Mouse (Mus musculus) retina, postnatal 7 days (tissue): ENCODE data around the gene Stra6.
A peak's percentile ranks its signal among the peaks of the same experiment; 100 is the strongest.

Experiments
- DNase-seq: peaks from one replicate; pipeline ENCODE4 v3.0.0-alpha.2; 2012; ENCODE audit warnings: low read depth, low spot score

The Stra6 gene

DNA sequence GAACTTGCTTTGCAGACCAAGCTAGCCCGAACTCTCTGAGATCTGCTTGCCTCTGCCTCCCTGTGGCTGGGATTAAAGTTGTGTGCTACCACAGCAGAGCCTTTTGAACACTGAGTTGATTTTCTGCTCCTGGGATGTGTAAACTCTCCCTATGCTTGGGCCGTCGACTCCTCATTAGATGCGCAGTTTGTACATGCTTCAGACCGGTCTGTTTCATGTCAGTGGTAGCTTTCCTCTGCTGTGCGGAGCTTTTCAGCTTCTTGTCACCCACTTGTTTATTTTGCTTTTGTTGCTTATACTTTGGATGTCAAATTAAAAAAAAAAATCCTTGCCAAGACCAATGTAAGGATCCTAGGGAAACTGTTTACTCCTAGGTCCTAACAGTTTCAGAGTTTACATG, 32.4 kb downstream of the Stra6 start:
- DNase-seq: no peak

DNA sequence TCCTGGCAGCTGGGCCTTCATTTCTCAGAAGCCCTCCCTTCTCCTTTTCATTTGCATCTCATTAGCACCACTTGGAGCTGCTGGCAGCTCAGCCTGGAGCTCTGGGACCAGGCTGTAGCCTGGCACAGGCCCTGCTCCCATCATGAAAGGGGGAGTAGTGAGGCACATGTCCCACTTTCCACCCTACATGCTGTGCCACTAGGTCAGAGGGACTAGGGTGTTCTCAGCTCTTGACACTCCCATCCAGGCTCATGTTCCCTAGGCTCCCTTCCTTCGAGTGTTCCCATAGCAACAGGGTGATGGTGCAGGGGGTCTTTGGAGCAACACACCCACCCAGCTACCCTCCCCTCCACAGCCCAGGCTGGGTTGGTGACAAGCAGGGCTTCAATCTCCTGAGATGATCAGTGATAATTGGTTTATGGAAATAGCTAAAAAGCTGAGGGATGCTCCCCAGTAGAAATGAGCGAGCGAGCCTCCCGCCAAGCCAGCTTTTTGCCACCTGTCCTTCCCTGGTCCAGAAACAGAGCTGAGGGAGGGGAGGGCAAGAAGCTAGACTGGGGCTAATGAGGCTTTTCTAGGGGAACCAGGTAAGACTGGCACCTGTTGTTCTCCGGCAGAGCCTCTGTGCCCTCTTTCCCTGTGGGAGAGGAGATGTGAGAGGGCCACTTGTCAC, 33.2 kb downstream of the Stra6 start:
- no peak for DNase-seq

DNA sequence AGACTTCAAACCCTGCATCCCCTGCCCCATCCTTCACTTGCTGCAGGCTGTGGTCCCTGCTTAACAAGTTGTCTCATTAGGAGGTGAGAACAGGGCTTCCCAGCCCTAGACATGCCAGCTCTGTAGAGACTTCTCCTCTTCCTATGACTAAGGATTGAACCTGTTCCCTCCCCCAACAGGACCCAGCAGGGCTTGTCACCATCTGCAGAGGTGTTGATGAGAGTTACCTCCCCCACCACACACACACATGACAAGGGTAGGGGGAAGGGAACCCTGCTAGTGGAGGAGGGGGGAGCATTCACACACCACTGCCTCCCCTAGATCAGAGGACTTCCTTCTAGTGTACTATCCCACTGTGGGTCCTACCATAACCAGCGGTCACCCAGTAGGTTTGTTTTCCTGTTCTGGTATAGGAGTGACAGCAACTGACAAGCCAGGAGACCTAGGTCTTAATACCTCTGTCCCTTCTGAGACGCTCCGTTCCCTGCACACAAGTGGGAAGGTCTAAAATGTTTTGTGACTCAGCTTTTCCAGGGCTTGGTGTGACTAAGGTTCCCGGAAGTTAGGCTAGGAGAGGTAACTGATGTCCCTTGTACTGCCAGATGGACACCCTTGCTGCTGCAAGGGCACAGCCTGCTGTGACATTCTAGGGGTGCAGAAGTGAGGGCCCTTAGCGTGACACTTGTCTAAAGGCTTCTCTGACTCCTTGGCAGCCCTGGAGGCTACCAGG, 36.4 kb downstream of the Stra6 start:
- no peak for DNase-seq

DNA sequence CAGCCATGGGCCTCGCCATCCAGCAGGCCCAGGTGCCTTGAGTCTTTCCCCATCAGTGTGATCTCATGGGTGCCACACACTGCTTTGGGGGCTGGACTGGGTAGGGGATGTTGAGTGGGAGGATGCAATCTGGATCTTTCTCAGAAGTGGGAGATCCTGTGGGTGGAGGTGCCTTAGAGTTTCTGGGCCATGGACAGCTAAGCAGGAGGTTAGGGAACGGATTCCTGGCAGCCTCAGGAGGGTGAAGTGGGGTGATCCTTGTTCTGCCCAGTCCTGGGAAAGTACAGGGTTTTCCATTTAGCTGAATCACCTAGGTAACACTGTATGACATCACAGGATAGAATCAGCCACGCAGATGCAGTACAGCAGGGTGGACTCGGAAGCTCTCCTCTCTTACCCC, 38.4 kb downstream of the Stra6 start:
- DNase-seq: no peak

DNA sequence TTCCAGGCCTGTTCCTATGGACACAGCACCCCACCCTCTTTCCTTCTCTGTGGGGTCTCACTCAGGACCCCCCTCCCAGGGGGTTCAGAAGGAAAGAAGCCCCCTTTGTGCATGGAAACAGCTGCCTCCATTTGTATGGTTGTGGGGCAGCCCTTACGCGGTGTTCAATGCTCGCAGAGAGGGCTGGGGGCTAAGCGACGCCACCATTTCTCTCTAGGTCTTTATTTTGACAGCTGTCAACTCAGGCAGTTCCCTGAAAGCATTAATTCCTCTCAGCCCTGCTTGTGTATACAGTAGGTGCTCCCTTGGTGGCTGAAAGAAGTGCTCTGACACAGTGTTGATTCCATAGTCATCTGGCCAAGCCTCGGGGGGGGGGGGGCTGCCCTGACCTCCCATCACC, 40.1 kb downstream of the Stra6 start:
- DNase-seq: no peak

DNA sequence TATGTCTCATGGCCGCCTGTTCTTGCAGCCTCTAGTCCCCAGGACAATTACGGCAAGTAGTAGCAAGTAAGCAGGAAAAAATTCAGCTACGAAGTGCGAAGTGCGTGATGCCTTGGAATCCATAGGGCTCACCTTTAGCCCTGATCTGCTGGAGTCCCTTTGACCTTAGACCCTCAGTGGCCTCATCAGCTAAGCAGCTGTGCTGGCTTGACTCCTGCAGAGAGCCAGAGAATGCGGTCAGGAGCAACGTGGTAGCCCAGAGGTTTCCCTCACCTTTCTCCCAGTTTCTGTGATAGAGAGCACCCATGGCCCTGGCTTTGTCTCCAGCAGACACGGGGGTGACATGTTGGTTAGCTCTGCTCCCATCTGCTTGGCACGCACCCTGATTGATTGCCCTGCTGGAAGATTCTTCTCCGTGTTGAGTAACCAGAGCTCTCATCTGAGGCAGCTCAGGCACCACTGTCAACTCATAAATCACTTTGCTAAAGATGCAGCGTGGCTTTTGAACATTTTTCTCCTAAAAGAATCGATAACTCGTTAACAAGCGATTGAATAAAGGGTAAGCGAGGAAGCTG, 42.1 kb downstream of the Stra6 start:
- no peak for DNase-seq

DNA sequence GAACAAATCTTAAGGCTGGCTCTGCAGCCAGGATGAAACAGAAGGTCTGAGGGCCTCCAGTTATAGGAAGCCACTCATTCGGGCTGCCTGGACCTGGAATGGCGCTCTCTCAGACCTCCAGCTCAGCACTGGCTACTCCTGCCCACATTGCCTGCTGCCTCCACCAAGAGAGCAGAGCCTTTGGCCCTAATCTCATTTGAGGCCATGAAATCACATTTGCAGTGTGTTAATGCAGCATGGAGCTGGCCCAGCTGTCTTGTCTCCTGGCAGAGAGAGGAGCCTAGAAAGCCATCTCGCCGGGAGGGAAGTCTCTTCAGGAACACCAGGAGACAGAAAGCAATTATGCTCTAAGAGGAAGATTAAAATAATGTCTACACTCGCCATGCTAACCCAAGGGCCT, 43.9 kb downstream of the Stra6 start:
- no peak for DNase-seq

DNA sequence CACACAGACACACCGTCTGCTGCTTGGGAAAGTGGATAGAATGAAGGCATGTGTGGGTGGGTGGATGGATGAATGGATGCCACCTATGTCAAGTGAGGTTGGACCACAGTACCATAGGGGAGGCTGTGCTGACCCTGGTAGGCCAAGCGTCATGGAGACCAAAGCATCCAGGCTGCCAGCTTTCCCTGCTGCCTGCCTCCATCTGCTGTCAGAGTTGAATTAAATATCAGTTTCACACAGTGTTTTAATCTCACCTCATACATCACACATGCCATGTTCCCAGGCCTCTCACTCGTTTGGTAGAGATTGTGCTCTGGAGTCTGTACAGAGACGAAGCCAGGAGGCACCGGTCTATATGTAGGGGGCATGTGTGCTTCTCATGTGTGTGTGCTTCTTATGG, 47.2 kb downstream of the Stra6 start:
- no peak for DNase-seq

DNA sequence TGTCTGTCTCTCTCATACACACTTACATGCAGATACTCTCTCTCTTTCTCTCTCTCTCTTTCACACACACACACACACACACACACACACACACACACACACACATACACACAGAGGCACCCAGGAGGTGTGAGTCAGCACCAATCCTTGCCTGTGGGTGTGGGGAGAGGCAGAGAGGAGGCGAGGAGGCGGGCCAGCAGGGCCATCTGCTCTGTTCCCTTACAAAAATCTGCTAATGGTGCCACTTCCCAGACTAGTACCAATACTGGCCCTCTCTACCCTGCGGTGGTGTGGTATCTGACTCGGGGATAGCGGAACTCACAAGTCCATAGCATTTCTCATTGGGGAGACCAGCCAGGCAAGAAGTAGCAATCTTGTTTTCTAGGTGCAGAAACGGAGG, 47.8 kb downstream of the Stra6 start:
- no peak for DNase-seq

DNA sequence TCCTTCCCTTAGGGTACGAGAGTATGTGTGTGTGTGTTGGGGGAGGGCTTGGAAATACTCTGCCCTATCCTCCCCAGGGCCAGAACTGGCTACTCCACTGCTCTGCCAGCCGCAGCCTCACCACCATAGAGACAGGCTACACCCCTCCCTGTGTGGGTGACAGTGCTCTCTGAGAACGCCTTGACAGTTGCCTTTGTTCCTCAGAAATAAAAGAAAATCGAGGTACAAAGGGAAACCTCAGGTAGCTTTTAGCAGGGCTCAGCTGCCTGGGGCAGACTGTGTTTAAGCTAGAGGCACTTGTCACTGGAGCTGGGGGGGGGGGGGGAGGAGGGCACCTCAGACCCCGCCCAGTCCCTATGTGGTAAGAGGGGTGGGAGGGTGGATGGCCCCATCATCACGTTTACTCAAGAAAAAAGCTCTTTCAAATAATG, 48.7 kb downstream of the Stra6 start:
- no peak for DNase-seq

DNA sequence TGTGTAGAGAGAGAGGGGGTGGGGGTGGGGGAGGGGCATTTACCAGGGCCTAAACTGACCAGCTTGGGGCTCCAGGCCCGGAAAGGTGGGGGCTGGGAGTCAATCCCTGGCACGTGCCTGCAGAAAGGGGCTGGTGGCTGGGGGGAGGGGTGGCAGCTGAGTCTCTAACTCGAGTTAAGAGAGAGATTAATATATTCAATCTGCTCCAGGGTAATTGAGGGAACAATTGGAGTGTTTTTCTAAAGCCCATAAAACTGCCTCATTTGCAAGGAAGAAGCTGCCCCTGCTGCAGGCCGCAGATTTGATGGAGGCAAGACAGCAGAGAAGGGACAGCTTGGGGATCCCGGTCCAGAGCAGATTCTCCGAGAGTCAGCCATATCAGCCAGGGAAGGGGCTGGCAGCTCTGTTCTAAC, 49.3 kb downstream of the Stra6 start:
- peak; percentile 57 for DNase-seq

DNA sequence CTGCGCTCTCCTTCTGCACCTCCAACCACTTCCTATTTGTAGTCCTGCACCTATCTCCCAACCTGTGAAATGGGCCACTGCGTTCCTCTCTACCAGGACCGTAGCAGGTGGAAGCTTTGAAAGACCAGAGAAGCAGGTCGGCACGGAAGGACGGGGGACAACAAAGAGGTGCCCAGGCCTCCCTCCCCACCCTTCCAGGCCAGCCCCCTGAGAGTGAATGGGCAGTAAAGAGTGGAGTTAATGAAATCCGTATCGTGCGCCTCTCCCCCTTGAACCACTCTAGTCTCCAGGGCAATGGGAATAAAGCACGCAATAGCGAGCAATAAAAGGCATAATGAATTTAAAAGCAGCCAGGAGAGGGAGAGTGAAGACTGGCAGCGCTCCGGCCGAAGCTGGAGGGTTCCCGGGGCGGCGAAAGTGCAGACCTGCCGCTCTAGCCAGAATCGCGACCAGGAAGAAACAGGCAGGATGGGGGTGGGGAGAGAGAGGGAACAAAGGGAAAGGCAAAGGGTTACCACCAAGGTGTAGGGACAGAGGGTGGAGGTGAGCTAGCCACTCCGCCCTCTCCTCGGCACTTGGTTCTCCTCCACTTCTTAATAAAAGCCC, 49.8 kb downstream of the Stra6 start:
- no peak for DNase-seq

DNA sequence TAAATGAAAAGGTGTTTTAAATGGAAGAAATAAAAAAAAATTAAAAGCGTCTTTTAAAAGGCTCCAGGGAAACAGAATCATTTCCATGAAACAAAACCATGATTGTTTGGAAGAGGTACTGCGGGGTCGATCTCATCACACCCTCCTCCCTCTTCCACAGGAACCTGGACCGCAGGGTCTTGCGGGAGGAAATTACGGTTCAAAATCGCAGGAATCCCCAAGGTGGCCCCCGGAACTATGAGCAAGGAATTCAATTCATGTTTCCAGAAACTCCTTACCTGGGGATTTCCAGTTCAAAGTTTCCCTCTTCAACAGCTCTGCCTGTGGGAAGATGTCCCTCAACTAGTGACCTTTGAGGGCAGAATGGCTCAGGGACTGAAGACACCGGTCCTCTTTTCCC, 50.4 kb downstream of the Stra6 start:
- no peak for DNase-seq

DNA sequence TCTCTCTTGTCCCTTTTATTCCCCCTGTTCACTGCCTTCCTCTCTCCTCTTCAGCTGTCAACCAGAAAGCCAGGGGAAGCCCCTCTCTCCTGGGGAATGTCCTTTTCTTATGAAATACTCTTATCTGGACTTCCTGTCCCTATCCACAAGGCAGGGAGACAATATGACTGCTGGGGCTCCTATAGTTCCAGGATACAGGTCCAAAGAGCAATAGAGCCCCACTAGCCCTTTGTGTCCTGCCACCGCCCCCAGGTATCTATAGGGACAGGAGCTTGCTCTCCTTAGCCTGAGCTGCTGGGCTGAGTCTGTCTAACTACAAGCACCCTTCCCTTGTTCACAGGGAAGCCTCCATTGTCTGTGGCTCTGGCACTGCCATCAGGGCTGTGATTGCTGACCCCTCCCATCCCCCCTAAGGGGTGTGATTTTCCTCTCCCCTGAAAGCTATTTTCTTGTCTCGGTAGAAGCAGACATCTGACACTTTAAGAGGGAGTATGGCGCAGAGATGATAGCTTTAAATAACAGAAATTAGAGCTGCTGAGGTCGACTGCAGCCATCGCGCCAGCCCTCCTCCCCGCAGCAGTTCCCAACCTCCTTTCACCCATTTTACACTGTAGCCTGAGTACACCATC, 51.8 kb downstream of the Stra6 start:
- DNase-seq: no peak

DNA sequence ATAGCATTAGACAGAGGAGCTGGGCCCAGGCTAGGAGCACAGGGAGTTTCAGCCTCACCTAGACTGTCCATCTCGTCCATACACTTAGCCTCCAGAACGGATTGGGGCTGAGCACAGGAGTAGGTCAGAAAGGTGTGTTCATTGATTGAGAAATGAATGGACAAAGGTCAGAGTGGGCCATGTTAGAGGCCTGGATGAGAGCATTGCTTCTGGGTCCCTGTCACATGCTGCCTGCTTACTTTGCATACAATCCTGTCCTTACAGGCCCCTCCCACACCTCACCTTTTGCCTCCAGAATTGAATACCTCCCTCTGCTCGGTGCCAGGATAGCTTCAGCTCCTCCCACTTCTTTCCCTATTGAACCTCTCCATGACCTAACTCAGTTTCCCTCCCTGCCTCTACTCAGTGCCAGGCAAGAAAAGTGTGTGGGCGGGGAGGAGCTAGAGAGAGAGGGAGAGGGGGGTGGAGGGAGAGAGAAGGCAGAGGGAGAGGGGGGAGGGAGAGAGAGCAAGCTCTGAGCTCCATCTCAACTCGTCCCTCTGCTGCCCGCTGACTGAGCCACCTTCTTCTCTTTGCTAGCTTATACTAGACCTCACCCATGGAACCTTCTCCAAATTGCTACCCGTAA, 52.5 kb downstream of the Stra6 start:
- no peak for DNase-seq

DNA sequence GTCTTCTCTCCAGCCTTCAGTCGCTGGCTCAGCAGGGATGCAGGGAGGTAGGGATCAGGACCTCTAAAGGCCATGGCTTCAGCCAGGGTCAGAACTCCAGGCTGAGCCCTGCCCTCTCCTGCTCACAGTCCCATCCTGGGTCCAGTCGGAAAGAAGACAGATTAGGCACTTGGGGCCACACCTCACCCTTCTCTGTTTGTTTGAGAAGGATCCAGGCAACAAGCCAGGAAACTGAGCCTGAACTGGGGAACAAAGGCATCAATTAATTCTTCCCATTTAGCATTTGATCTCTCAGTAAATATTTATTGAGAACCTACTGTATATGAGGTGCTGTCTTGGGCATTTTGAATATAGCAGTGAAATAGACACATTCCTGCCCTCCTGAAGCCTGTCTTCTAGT, 55.1 kb downstream of the Stra6 start, which contains the start of gene Ccdc33:
Ccdc33 (minus strand) TSS at position 153 of the 400 bp plus-strand sequence.
- no peak for DNase-seq

DNA sequence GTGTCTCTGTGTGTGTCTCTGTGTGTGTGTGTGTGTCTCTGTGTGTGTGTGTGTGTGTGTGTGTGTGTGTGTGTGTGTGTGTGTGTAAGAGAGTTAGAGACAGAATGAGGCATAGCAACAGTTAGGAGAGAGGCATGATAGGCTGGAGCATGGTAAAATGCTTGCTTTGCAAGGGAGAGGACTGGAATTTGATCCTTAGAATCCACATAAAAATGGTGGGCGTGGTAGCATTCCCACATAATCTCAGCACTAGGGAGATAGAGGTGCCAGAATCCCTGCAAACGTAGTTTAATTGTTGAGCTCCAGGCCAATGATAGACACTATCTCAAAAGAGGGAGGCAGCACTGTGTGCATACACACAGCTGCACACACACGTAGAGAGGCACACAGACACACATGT, 61.5 kb downstream of the Stra6 start:
- no peak for DNase-seq

DNA sequence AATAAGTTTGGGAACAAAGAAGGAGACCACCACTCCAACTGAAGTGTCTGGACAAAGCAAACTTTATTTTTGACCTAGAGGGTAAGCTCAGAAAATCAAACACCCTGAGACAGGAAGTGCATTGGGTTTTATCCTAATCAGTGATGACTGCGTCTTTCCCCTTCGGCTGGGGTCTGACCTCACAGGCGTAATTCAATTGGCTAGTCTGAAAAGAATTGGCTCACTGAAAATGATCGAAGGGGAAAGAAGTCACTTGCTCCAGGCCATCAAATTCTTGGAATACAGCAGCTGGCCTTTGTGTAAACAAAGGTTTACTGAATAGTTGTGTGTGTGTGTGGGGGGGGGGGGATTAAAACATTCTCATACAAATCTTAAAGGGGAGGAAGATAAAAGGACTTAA, 62.2 kb downstream of the Stra6 start:
- no peak for DNase-seq

DNA sequence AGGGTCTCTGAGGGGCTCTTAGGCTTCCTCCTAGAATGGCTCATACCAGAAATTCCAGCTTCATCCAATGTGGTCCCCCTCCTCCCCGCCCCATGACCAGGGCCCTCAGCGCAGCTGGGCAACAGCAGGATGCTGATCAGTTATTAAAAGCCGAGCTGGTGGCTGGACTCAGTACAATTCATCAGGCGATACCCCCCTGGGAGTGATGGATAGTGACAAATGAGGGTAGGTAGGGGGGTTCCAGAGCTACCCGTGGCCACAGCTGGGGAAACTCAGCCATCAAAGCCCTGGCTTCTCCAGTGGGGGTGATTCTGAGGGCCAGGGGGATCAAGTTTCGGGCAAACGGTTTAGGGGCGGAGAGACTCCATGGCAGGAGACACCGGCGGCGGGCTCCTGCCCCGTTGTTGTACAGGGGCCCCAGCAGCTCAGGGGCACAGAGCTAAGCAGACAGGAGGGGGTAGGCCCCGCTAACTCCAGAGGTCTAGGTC, 65.4 kb downstream of the Stra6 start:
- DNase-seq: no peak

DNA sequence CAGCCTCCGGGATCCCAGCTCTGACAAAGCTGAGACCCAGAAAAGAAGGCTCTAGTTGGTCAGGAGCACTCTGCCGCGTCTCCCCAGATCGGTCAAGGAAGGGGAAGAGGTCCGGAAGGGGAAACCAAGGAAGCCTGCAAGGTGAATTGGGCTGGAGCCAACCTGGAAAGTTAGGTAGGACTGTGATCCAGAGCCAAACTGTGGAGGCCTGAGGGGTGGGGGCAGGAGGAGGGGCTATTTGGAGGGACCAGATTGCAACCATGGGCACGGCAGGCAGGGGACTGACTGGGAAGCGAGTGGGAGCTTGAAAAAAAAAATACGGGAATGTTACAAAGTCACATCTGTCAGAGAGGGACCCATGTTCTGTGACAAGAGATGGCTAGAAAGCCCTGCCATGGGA, 65.9 kb downstream of the Stra6 start:
- DNase-seq: no peak

DNA sequence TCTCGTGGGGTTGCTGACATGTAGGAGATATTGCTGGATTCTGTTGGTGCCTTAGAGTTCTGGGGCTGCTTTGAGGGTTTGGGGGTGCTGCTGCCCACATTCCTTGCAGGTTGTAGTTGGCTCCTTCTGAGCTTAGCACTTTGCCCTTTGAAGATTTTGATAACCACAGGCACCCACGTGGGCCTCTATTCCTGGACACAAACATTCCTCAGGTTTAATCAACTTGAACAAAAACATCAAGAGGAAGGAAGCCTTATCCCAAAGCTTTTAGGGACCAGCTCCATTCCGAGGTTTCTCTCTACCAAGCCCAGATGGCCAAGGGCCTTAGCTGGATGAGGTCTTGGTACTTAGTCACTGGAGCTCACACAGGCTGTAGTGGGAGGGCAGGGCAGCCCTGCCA, 67.3 kb downstream of the Stra6 start:
- no peak for DNase-seq

DNA sequence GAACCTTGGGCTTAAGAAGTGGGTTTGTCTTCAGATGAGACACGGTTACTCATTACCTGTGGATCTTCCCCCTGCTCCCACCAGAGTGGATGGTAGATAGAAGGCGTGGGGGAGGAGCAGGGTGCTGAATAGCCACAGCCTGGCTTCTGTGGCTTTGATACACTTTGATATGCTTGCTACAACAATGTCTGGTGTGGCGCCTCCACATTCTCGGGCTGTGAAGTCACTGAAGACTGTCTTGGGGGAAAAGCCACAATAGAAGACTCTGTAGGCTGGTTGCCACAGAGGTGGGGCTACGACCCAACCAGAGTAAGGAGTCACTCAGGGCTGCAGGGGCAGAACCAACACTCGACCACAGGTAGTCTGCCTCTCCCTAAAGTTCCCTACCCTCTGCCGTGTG, 68.1 kb downstream of the Stra6 start:
- no peak for DNase-seq
